Mouse (Mus musculus): ENCODE results near the gene Gp9. TPM values are rescaled to one million over a fixed set of nuclear protein-coding genes. Genes with fewer than 3 reads are reported as not detected.
A peak's percentile ranks its signal among the peaks of the same experiment; 100 is the strongest.

The Gp9 gene
- polyA plus RNA-seq, 1 experiment from 2014 or later, result 1.4 TPM

DNA sequence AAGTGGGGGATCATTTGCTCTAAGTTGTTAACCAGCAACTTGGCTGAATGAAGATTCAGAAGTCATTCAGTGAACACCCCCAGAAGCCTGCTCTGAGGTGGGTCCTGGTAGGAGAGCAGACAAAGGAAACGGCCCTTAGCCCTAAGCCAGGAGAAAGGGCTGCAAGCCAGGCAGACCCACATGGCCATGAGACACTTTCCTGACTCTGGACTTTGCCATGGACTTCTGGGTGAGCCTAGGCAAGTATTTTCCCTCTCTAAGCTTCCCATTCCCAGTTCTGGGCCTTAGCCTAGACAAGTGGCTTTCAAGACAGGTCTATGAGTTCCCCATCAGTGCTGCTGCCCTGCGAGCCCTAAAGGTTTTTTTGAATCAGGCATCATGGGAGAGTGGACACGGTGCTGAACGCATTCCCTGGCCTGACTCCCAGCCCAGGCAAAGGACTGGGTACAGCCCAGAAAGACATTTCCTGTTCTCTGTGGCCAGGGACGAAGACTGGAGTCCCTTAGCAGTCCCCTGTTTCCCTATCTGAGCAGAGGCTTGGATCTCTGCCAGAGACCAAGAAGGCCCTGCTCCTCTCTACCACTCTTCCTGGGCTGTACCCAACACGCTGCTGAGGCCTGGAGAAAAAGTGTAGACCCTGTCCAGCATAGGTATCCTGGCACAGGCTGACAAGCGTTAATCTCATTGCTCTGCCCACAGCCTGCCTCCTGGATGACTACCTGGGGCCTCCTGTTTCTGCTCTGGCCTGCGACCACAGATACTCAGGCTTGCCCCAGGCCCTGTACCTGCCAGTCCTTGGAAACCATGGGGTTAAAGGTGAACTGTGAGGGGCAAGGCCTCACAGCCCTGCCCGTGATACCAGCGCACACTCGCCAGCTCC lies 662 bp downstream of the Gp9 start:
- H3K4me2 ChIP-seq (replicated peaks), result no peak overlapping the region
- no peaks in the 10 kb centered on the region for H3K27me3 ChIP-seq (replicated peaks)
- H3K4me3 ChIP-seq (replicated peaks), result no peak overlapping the region
- no peaks in the 10 kb centered on the region for H3K36me3 ChIP-seq
- H3K27ac ChIP-seq, result no peak overlapping the region
- ATAC-seq, result peak; percentile 55; the same call in 1 of the 2 replicates
- no peaks in the 10 kb centered on the region for H3K9me3 ChIP-seq
- 66% methylated on average over 11 of the region's 11 CpGs for WGBS
- 0 out of 2 replicates have a peak, but pooled peaks cover 2% of the 10 kb centered on the region for H3K4me1 ChIP-seq (replicated peaks)
- no peak overlapping the region for H3K9ac ChIP-seq

DNA sequence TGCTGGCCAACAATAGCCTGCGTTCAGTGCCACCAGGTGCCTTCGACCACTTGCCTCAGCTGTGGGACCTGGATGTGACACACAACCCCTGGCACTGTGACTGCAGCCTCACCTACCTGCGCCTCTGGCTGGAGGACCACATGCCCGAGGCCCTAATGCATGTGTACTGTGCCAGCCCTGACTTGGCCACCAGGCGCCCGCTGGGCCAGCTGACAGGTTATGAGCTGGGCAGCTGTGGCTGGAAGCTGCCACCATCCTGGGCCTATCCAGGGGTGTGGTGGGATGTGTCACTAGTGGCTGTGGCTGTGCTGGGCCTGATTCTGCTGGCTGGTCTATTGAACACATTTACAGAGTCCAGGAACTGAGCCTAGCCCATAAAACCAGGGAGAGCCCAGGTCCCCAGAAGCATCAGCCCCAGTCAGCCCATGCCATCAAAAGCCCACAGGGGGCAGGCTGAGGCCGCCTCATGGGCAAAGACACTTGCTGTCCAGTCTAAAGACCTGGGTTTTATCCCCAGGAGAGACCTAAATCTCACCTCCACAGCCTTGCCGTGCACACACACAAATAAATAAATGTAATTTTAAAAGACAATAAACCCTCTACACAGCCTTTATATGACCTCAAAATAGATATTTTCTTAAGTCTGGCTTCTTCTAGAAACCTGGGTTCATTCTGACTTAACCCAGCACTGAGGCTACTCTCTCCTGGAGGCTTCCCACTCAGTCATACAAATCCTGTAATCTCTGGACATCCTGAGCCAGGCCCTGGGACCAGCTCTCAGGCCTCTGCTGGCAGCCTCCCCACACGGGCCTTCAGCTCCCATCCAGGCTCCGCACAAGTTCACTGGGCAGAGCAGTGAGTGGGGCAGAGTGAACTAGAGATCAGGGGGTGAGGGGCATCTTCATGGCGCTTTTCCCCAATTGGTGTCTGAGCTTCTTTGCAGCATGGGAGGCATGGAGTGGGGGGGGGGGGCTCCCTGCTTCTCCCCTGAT lies 1.6 kb downstream of the Gp9 start:
- Histone ChIP-seq H3K27ac (no peak overlapping the region), H3K36me3 (no peaks in the 10 kb centered on the region), H3K9me3 (no peaks in the 10 kb centered on the region), H3K4me1 (replicated peaks) (0 out of 2 replicates have a peak, but pooled peaks cover 2% of the 10 kb centered on the region), H3K27me3 (replicated peaks) (no peaks in the 10 kb centered on the region), H3K9ac (no peak overlapping the region), H3K4me2 (replicated peaks) (no peak overlapping the region), H3K4me3 (replicated peaks) (no peak overlapping the region)
- ATAC-seq, result peak; percentile 49; the same call in 1 of the 2 replicates
- WGBS, result 84% methylated on average over 11 of the region's 11 CpGs

DNA sequence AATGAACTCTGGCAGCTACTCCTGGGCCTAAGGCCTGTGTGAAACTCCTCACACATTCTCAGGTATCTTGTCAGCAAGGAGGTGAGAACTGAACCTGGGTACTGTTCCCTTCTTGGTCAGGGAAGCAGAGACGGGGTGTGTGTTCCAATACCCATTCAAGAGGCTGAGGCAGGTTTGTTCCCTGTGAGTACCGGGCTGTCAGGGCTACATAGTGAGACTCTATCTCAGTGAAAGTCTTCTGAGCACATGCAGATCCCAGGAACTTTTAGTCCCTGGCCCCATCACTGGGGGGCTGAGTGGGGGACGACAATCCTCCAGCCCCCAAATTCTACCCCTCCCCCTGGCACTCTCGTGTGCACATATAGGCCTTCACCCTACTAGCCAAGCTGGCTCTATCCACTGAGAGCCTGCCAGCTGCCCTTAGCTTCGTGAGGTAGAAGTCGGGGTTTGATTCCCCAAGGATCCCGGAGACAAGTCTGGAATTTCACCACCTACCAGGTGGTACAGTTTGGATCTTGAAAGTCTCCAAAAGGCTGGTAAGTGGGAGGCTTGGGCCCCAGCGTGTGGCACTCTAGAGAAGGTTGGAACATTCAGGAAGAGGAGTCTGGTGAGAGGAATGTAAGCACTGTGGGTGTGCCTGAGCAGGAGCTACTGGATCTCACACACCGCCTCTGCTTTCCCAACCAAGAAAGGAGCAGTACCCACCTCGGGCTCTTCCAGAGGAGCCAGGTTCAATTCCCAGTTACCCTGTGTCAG lies 2.9 kb downstream of the Gp9 start:
- Histone ChIP-seq H3K4me1 (replicated peaks) (0 out of 2 replicates have a peak, but pooled peaks cover 4% of the 10 kb centered on the region), H3K27ac (no peak overlapping the region), H3K9me3 (no peaks in the 10 kb centered on the region), H3K36me3 (no peaks in the 10 kb centered on the region), H3K4me2 (replicated peaks) (no peak overlapping the region), H3K9ac (no peak overlapping the region), H3K4me3 (replicated peaks) (no peak overlapping the region), H3K27me3 (replicated peaks) (no peaks in the 10 kb centered on the region)
- ATAC-seq, result no peak
- WGBS, result 83% methylated on average over 10 of the region's 10 CpGs

DNA sequence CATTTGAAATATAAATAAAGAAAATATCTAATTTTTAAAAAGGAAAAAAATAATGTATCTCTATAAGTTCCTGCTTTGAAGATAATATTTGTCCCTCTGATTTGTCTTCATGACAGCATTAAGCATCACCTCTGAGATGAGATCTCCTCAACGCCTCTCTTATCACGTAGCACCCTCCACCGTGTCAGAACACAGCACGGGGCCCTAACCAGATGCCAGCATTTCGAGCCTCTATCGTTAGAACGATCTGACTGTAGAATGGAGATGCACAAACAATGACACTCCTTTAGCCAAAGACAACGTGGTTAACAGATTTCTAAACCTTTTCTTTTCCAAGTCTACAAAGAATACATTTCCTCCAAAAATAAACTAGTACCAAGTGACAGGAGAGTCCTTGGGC lies 6.2 kb downstream of the Gp9 start:
- Histone ChIP-seq H3K4me2 (replicated peaks) (no peak overlapping the region), H3K4me3 (replicated peaks) (no peak overlapping the region), H3K9ac (no peak overlapping the region), H3K27ac (no peak overlapping the region), H3K27me3 (replicated peaks) (no peaks in the 10 kb centered on the region), H3K4me1 (replicated peaks) (peaks cover 7% of the 10 kb centered on the region), H3K9me3 (no peaks in the 10 kb centered on the region), H3K36me3 (no peaks in the 10 kb centered on the region)
- no peak for ATAC-seq
- WGBS, result 76% methylated on average over 8 of the region's 8 CpGs

DNA sequence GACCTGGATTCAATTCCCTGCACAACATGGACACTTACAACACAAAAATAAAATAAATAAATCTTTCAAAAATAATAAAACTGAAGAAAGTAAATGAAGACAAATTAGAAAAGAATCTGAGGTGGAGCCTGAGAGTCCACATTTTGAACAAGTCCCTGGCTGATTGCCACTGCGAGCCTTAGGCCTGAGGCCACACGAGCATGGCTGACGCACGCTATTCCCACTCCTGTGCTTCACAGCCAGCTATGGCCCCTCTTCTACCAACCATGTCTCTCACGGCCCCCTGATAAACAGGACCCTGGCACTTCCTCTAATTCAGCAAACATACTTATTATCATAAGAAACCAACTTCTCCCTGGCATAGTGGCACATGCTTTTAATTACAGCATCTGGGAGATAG lies 8.7 kb downstream of the Gp9 start:
- no peaks in the 10 kb centered on the region for H3K9me3 ChIP-seq
- H3K9ac ChIP-seq, result no peak overlapping the region
- no peak overlapping the region for H3K27ac ChIP-seq
- no peak overlapping the region for H3K4me3 ChIP-seq (replicated peaks)
- ATAC-seq, result no peak
- WGBS, result 77% methylated on average over 5 of the region's 5 CpGs
- H3K27me3 ChIP-seq (replicated peaks), result no peaks in the 10 kb centered on the region
- H3K4me1 ChIP-seq (replicated peaks), result peaks cover 27% of the 10 kb centered on the region
- H3K36me3 ChIP-seq, result no peaks in the 10 kb centered on the region
- H3K4me2 ChIP-seq (replicated peaks), result no peak overlapping the region

DNA sequence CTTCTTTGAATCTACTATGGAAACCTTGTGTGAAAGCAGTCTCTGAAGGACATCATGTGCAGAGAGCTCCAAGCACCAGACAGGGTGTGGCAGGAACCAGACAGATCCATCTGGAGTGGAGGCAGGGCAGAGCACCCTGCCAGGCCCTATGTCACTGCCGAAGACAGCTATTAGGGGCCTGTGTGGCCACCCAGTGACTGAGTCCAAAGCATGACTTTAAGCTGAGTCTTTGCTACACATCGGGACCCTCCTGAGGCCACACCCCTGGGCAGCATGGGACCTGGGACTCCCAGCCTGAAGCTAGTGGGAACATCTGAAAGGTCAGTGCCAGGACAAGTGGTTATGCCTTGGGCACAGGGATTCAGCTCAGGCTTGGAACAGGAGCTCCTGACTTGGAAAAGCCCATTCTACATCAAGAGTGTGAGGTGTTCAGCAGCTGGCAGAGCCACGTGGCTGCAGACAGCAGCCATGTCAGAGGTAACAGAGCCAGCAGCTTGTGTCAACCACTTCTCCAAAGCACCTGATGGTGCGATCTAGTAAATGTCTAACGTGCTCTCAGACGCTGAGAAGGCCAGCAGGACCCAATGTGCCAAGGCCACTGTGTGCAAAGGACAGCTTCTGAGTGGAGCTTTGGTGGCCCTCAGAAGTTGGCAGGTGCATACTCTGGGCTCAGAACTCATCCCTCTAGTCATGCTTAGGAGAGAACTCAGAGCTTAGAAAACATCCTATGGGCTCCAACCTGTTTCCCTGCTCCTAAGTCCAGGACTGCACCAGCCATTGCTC lies 9.4 kb downstream of the Gp9 start:
- no peak overlapping the region for H3K4me3 ChIP-seq (replicated peaks)
- H3K9ac ChIP-seq, result no peak overlapping the region
- WGBS, result 74% methylated on average over 6 of the region's 6 CpGs
- no peak overlapping the region for H3K27ac ChIP-seq
- no peak overlapping the region for H3K4me2 ChIP-seq (replicated peaks)
- no peaks in the 10 kb centered on the region for H3K9me3 ChIP-seq
- H3K27me3 ChIP-seq (replicated peaks), result no peaks in the 10 kb centered on the region
- 0 out of 2 replicates have a peak, but pooled peaks cover 4% of the 10 kb centered on the region for H3K36me3 ChIP-seq
- no peak for ATAC-seq
- H3K4me1 ChIP-seq (replicated peaks), result peaks cover 27% of the 10 kb centered on the region

DNA sequence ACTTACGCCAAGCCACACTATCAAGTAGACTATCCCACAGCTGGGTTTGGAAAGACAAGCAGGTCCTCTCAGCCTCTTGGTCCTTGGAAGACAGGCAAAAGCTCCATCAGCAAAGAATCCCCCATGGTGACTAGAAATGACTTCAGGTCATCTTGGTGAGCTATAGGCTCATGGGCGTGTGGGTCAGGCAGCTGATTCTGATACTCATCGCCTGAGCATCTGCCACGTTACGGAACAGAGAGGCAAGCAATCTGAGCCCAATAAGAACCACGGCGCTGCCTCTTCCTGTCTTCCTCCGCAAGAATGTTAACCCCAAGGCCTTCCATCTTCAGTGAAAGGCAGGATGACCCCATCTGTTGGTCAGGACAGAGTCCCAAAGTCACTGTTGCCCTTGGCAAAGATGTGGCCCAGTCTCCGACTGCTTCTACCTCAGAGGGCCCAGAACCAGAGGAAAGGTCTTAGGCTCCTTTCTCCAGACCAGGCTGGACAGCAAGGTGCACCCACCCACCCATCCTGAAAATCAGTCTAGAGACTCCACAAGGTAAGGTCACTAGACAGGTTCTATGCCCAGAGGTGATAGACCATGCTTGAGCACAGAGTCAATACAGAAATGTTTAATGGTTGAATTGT lies 10.5 kb downstream of the Gp9 start:
- WGBS, result 93% methylated on average over 9 of the region's 9 CpGs
- Histone ChIP-seq H3K9ac (no peak overlapping the region), H3K4me3 (replicated peaks) (no peak overlapping the region), H3K4me2 (replicated peaks) (no peak overlapping the region), H3K9me3 (no peaks in the 10 kb centered on the region), H3K36me3 (0 out of 2 replicates have a peak, but pooled peaks cover 7% of the 10 kb centered on the region), H3K4me1 (replicated peaks) (peaks cover 27% of the 10 kb centered on the region), H3K27me3 (replicated peaks) (no peaks in the 10 kb centered on the region), H3K27ac (peak overlapping the region; percentile 87; the same call in 1 of the 2 replicates)
- no peak for ATAC-seq

DNA sequence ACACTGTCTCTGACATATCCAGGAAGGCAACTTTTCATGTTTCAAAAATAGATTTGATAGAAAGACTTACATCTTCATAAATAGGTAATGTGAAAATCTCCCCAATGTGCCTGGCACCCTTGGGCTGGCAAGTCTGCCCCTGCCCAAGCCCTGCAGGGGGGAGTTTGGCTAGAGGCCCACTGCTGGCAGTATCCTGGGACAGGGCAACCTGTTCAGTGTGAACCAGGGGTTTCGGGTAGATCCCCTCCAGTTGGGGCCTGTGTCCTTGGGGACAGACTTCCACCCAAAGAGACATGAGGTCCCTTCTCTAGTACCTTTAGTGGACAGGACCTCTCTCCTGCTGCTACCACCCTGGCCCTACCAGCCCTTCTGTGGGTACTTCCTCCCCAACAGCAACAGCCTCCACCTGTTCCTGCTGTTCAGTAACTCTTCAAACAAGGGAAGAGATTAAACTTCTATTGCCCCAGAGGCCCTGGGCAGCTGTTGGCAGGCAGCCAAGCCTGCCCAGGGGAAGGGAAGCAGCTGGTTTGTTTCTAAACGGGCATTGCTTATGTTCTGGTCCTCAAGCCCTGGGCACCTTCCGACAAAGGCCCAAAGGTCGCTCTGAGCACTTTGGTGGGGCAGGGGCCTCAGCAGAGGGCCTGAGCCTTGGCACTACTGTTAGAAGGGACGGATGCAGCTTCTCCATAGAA lies 11.2 kb downstream of the Gp9 start:
- H3K9ac ChIP-seq, result no peak overlapping the region
- peak; percentile 82 for ATAC-seq
- peak overlapping the region; percentile 87 for H3K27ac ChIP-seq
- peak overlapping the region; percentile 14; the same call in 1 of the 2 replicates for H3K4me2 ChIP-seq (replicated peaks)
- no peak overlapping the region for H3K4me3 ChIP-seq (replicated peaks)
- H3K9me3 ChIP-seq, result no peaks in the 10 kb centered on the region
- no peaks in the 10 kb centered on the region for H3K27me3 ChIP-seq (replicated peaks)
- H3K36me3 ChIP-seq, result 0 out of 2 replicates have a peak, but pooled peaks cover 7% of the 10 kb centered on the region
- WGBS, result 27% methylated on average over 5 of the region's 5 CpGs
- peaks cover 27% of the 10 kb centered on the region for H3K4me1 ChIP-seq (replicated peaks)

DNA sequence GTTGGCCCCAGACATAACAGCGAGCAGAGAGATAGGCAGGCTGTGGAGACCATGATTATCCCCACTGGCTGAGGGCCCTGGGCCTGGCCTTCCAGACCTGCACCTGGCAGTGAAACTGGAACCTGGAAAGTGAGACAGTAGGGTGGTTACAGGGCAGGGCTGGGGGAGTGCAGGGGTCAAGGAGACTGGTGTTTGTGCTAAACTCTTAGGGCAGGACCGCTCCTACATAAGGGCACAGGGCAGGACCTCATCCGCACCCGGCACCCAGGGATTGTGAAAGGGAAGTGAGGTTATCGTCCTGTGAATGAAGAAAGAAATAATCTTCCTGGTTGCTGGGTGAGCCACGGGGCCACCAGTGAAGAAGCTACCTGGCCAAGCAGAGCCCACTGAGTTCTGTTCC lies 11.9 kb downstream of the Gp9 start:
- WGBS, result 75% methylated on average over 6 of the region's 6 CpGs

DNA sequence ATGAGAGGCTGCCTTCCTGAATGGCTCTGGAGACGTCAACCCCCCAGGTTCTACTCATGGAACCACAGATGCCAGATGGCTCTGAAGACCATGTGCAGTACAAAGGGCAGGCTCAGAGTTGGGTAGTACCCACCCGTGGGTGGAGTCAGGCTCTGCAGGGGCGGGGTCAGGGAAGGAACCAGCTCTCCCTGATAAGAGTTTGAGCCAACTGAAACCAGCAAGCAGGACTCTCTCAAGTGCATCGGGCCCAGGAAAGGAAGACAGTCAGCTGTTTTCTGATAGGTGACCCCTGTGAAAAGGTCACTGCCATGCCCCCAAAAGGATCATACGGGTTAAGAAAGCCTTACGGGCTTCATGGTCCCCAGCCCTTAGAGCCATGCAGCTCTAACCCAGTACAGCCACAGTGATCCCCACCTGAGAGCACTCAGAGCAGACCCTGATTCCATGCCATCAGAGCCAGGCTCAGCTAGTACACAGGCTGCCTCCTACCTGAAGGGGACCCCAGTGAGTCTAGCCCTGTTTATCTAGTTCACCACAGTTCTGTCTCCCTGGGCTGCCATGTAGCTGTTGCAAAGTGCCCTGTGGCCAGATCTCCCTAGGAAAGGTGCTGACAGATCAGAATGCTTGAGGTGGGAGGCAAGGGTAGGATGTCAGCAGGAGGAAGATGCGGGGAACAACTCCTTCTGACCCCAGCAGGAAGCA lies 13.1 kb downstream of the Gp9 start:
- H3K27ac ChIP-seq, result 0 out of 2 replicates have a peak overlapping the region, but pooled peaks have one; percentile 87
- H3K9ac ChIP-seq, result no peak overlapping the region
- peak; percentile 80 for ATAC-seq
- no peaks in the 10 kb centered on the region for H3K27me3 ChIP-seq (replicated peaks)
- H3K4me2 ChIP-seq (replicated peaks), result peak overlapping the region; percentile 10; the same call in 1 of the 2 replicates
- H3K9me3 ChIP-seq, result no peaks in the 10 kb centered on the region
- H3K4me1 ChIP-seq (replicated peaks), result peaks cover 25% of the 10 kb centered on the region
- 66% methylated on average over 7 of the region's 7 CpGs for WGBS
- no peak overlapping the region for H3K4me3 ChIP-seq (replicated peaks)
- H3K36me3 ChIP-seq, result 0 out of 2 replicates have a peak, but pooled peaks cover 7% of the 10 kb centered on the region

More for the DNA sequence above, 11.9 kb downstream of the Gp9 start:
- Histone ChIP-seq H3K4me2 (replicated peaks) (no peak overlapping the region; the same call in 1 of the 2 replicates), H3K9ac (no peak overlapping the region), H3K4me3 (replicated peaks) (no peak overlapping the region), H3K27me3 (replicated peaks) (no peaks in the 10 kb centered on the region), H3K36me3 (0 out of 2 replicates have a peak, but pooled peaks cover 7% of the 10 kb centered on the region), H3K27ac (peak overlapping the region; percentile 87), H3K4me1 (replicated peaks) (peaks cover 27% of the 10 kb centered on the region), H3K9me3 (no peaks in the 10 kb centered on the region)
- peak; percentile 22 for ATAC-seq

Measured in intestine, embryonic 15.5 days (tissue).